Mouse (Mus musculus) midbrain, embryonic 11.5 days (tissue): ENCODE measurements around the gene Lnx1. TPM values are rescaled to one million over a fixed set of nuclear protein-coding genes. Genes with fewer than 3 reads are reported as not detected.

Experiments
- ATAC-seq: fragments of 200-750 bp; cut with Nextera tagmentation; 2 replicates; pipeline ENCODE4 v1.8.0; 2017; ENCODE audit warnings: moderate TSS enrichment, moderate library complexity; ENCODE audit not compliant: low FRiP score
- DNase-seq: peaks from one replicate; pipeline ENCODE4 v3.0.0; 2015; ENCODE audit warnings: low spot score; ENCODE audit errors: missing footprints
- H3K27ac ChIP-seq: fragments of 300-500 bp; sonication (generic); 2 replicates; pipeline ENCODE4 v1.5.1; 2014; ENCODE audit warnings: low read depth, low read length
- H3K27me3 ChIP-seq: fragments of 300-500 bp; sonication (generic); 2 replicates; pipeline ENCODE4 v1.6.1; 2014; ENCODE audit warnings: mild to moderate bottlenecking, low read length, moderate library complexity, mixed read lengths; ENCODE audit not compliant: control insufficient read depth, insufficient read depth
- H3K36me3 ChIP-seq: fragments of 300-500 bp; sonication (generic); 2 replicates; pipeline ENCODE4 v1.6.1; 2014; ENCODE audit warnings: mild to moderate bottlenecking, low read length, moderate library complexity, mixed read lengths; ENCODE audit not compliant: control insufficient read depth, insufficient read depth
- H3K4me1 ChIP-seq: fragments of 300-500 bp; sonication (generic); 2 replicates; pipeline ENCODE4 v1.6.1; 2014; ENCODE audit warnings: low read length; ENCODE audit not compliant: control insufficient read depth, insufficient read depth
- H3K4me2 ChIP-seq: fragments of 300-500 bp; sonication (generic); 2 replicates; pipeline ENCODE4 v1.6.1; 2014; ENCODE audit warnings: mild to moderate bottlenecking, moderate library complexity
- H3K4me3 ChIP-seq: fragments of 300-500 bp; sonication (generic); 2 replicates; pipeline ENCODE4 v1.5.1; 2014; ENCODE audit warnings: low read depth, low read length
- H3K9ac ChIP-seq: fragments of 300-500 bp; sonication (generic); 2 replicates; pipeline ENCODE4 v1.6.1; 2014; ENCODE audit warnings: low read length
- H3K9me3 ChIP-seq: fragments of 300-500 bp; sonication (generic); 2 replicates; pipeline ENCODE4 v1.6.1; 2016; ENCODE audit warnings: low read length; ENCODE audit not compliant: control insufficient read depth
- WGBS: fragments of 180-500 bp; shearing (Covaris S2); extraction: QIAGEN DNeasy Blood & Tissue Kit; methylation state at CpG from one replicate; pipeline ENCODE4 v1.1.7; 2014; 5-methylcytosine and 5-hydroxymethylcytosine counted together
- polyA plus RNA-seq: library from polyadenylated mRNA; unstranded; fragments of >200 nt; fragmentation: Nextera tagmentation; extraction: Ambion mirVana; gene quantifications from 2 replicates; pipeline ENCODE4 v1.2.1, GENCODE M21; 2014

Lnx1 gene
- polyA plus RNA-seq, 1 experiment from 2014 or later: 0.74 TPM

DNA sequence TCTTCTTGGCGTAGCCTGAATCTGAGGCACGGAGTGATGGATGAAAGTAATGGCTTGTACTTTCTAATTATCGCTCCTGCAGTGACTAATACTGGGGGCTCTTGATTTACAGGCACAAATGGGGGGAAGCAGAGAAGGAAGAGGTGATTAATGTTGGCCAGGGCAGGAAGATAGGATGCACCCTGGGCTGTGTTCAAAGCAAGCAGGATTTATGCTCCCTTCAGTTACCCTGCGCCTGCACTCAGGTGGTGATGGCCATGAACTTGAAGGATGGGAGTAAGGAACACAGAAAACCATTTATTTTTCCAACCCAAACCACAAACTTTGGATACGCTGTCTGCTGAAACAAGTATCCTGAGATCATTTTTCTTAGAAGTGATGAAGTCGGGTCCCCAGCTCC lies 69.3 kb downstream of the Lnx1 start:
- Histone ChIP-seq H3K27me3 (no peaks in the 10 kb centered on the region), H3K9me3 (no peaks in the 10 kb centered on the region), H3K4me3 (no peak overlapping the region), H3K4me1 (no peaks in the 10 kb centered on the region), H3K36me3 (no peaks in the 10 kb centered on the region), H3K9ac (no peak overlapping the region), H3K4me2 (no peak overlapping the region), H3K27ac (no peak overlapping the region)
- DNase-seq (no peak), ATAC-seq (no peak)
- 90% methylated on average over 6 of the region's 6 CpGs for WGBS

DNA sequence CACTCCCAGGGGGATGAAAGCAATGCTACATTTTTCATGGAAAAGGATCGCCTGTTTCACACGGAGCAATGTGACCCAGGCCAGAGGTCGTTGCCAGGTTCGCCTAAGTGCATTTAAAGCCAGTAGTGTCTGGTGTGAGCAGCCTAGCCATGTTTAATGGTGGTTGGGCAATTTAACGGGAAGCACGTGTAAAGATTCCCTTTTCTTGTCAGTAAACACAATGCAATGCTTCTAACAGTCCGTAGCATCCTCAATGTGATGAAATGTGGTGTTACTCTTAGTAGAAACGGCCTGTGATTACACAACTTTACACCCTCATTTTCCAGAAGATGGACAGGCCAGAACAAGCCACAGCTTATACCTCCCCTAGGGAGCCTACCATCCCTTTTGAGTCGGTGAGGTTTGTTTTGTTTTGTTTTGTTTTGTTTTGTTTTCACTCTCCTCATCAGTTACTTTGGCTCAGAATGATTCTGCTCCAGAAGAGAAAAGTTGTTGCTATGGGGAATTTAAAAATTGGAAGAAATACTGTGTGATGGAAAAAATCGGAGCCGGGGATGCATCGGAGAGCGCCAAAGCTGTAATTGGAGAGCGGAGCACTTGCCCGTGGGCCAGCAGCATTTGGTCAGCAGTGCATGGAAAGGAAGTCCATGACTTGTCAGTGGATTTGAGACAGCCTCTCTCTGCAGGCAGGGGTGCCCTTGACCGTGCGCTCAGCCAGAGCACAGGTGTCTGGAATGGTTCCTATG lies 70.2 kb downstream of the Lnx1 start:
- no peaks in the 10 kb centered on the region for H3K27me3 ChIP-seq
- no peak for ATAC-seq
- no peak overlapping the region for H3K27ac ChIP-seq
- no peaks in the 10 kb centered on the region for H3K36me3 ChIP-seq
- H3K4me3 ChIP-seq: no peak overlapping the region
- no peak overlapping the region for H3K4me2 ChIP-seq
- 65% methylated on average over 17 of the region's 17 CpGs for WGBS
- H3K9me3 ChIP-seq: no peaks in the 10 kb centered on the region
- no peaks in the 10 kb centered on the region for H3K4me1 ChIP-seq
- H3K9ac ChIP-seq: no peak overlapping the region
- no peak for DNase-seq

DNA sequence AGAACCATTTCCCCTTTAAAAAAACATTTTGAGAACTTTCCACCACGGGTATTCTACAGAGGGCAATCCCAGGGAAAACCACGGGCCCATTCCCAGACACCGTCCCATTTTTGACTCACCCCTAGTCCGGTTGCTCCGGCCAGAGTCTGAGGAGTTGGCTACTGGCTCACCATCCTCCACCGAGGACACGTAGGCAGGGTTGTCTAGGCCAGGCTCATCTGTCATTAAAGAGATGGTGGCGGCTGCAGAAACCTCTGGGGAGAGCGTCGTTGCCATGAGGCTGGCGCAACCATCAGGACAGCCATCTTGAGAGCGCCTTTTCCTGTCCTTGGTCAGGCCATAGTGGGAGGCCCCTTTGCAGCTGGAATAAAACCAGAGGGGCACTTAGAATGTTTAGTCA lies 74.7 kb downstream of the Lnx1 start:
- 95% methylated on average over 12 of the region's 12 CpGs for WGBS
- DNase-seq: no peak
- no peak overlapping the region for H3K9ac ChIP-seq
- no peak overlapping the region for H3K4me2 ChIP-seq
- no peaks in the 10 kb centered on the region for H3K4me1 ChIP-seq
- no peaks in the 10 kb centered on the region for H3K36me3 ChIP-seq
- H3K9me3 ChIP-seq: no peaks in the 10 kb centered on the region
- no peak overlapping the region for H3K27ac ChIP-seq
- no peak overlapping the region for H3K4me3 ChIP-seq
- no peak for ATAC-seq
- H3K27me3 ChIP-seq: no peaks in the 10 kb centered on the region

DNA sequence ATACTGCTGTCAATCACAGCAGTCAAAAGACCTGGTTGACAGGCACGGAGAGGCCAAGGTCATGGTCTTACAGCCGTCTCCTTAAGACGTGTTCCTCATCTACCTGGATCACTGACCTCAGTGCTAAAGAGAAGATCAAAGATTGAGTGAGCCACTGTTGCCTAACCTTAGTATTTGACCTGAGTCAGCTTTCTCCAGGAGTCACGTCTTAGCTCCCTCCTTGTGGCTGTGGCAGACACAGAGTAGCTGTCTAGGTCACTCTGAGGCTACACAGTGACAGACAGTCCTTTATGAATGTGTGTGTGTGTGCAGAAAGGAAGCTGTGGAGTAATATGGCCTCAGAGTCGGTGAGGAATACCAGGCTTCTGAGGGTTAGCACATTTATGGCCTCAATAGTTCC lies 78.3 kb downstream of the Lnx1 start:
- H3K27ac ChIP-seq: no peak overlapping the region
- H3K27me3 ChIP-seq: no peaks in the 10 kb centered on the region
- WGBS: 64% methylated on average over 5 of the region's 5 CpGs
- H3K9me3 ChIP-seq: no peaks in the 10 kb centered on the region
- H3K4me1 ChIP-seq: 0 out of 2 replicates have a peak, but pooled peaks cover 2% of the 10 kb centered on the region
- no peak overlapping the region for H3K9ac ChIP-seq
- no peaks in the 10 kb centered on the region for H3K36me3 ChIP-seq
- no peak overlapping the region for H3K4me2 ChIP-seq
- no peak for DNase-seq
- ATAC-seq: no peak
- no peak overlapping the region for H3K4me3 ChIP-seq

DNA sequence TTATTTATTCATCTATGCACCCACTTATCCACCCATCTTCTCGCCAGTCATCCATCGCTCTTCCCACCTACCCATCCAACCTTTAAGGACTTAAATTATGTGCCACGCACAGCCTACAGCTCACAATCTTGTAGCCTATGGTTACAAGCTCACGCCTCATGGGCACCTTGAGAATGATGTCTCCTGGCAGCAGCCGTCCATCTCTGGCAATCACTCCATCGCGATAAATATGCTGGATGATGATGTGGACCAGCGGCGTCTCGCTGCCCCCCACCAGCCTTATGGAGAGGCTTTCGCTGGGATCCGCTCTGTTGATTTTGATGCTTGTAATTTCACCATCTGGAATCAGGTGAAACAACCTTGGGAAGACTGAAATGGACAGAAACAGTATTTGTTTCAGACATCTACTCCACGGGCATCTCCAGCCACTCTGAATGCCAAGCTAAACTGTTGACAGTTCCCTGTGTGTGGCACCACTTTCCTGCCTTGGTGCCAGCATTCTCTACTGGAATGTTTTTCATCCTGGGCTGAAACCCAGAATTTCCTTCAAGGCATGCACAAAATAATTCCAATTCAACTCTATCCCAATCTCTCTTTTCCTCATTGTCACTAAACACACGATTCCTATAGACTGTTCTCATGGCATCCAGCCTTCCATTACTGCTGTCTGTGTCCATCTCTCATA lies 79.3 kb downstream of the Lnx1 start:
- Histone ChIP-seq H3K9me3 (no peaks in the 10 kb centered on the region), H3K9ac (no peak overlapping the region), H3K4me1 (0 out of 2 replicates have a peak, but pooled peaks cover 2% of the 10 kb centered on the region), H3K27me3 (no peaks in the 10 kb centered on the region), H3K36me3 (no peaks in the 10 kb centered on the region), H3K27ac (no peak overlapping the region), H3K4me3 (no peak overlapping the region), H3K4me2 (no peak overlapping the region)
- no peak for DNase-seq
- ATAC-seq: no peak
- 92% methylated on average over 14 of the region's 14 CpGs for WGBS

DNA sequence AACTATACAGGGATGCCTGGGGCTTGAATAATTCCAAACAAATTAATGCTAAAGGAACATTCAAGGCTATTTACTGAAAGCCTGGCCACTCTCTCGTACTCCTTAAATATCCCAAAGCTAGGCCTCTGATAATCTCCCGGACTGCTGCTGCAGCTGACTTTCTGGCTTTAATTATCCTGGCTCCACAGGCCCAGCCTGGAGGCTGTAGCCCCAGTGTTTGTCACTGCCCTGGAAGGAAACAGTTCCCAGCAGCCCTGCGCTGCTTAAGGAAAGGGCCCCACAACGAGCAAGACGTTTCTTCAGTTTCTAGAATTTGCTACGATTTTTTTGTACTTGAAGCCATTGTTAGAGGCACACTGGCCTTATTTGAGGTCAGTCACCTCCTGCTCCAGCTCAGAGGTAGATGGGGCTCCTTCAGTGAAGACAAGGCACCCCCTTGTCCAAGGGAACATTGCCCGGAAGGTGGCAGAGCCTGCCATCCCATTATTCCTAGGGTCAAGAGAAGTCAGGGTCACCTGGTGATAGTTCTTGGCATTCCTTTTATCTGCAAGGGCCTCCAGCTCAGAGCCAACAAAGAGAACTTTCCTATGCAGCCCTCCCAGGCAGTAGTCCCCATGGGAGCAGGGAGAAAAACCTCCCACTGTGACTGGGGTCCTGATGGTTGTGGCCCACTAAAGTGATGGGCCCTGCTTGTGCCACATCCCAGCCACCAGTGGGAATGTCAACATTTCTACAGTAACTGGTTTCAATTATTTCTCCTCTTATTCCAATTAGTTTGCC lies 80.8 kb downstream of the Lnx1 start:
- Histone ChIP-seq H3K9me3 (no peaks in the 10 kb centered on the region), H3K27ac (no peak overlapping the region), H3K4me2 (no peak overlapping the region), H3K4me1 (0 out of 2 replicates have a peak, but pooled peaks cover 2% of the 10 kb centered on the region), H3K27me3 (no peaks in the 10 kb centered on the region), H3K9ac (no peak overlapping the region), H3K36me3 (no peaks in the 10 kb centered on the region), H3K4me3 (no peak overlapping the region)
- DNase-seq (no peak), ATAC-seq (no peak)
- WGBS: 53% methylated on average over 7 of the region's 7 CpGs

DNA sequence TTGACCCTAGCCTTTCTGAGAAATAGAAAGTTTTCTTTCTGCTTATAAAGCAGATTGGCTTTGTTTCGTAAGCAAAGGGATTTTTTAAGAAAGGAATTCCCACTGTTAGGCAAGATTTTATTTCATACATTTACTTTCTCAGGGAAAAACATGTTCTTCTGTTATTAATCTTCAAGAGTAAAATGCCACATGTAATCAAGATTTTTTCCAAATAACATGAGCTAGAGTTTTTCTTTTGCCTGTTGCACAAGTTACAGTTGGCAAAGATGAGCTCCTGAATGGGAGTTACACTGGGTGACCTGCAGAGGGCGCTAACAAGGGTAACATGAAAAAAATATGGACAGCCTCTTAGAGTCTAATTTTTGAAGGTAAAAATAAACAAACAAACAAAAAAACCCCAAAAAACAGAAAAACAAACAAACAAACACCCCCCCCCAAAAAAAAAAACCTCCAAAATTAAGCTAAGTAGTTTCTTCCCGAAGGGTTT lies 84.1 kb downstream of the Lnx1 start:
- Histone ChIP-seq H3K27ac (no peak overlapping the region), H3K9me3 (no peaks in the 10 kb centered on the region), H3K27me3 (no peaks in the 10 kb centered on the region), H3K4me2 (no peak overlapping the region), H3K4me3 (no peak overlapping the region), H3K9ac (no peak overlapping the region), H3K36me3 (no peaks in the 10 kb centered on the region), H3K4me1 (0 out of 2 replicates have a peak, but pooled peaks cover 2% of the 10 kb centered on the region)
- no peak for DNase-seq
- ATAC-seq: no peak
- WGBS: 71% methylated on average over 3 of the region's 3 CpGs

DNA sequence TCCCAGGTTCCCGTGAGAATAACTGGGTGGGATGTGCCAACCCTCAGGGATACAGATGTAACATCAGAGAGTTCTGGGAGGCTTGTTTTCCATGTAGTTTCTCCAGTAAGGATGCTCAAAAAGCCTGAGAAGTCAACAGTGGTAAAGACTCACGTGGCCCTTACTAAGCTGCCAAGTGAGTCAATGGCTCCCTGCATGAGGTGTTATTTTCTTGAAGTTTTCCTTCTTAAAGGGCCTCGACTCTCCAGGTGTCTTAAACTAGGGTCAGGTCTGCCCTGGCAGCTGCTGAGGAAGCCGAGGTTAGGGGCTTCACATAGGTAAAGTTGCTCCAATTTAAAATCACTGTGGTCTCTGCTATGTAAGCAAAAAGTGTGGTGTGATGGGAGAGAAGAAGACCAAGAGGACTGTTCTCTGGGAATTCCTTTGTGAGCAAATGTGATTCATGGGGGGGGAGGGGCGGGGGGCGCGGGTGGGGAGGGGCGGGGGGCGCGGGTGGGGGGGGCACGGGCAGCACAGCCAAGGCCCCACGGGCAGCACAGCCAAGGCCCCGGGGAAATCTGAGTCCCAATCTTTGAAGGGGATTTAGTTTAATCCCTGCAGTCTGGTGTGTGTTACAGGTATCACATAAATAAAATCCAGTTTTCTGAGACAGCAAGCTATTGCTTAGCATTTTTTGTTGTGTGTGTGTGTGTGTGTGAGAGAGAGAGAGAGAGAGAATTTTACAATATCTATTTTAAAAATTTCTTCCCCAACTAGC lies 84.7 kb downstream of the Lnx1 start:
- Histone ChIP-seq H3K9me3 (no peaks in the 10 kb centered on the region), H3K27ac (no peak overlapping the region), H3K27me3 (no peaks in the 10 kb centered on the region), H3K36me3 (no peaks in the 10 kb centered on the region), H3K9ac (no peak overlapping the region), H3K4me1 (0 out of 2 replicates have a peak, but pooled peaks cover 2% of the 10 kb centered on the region), H3K4me2 (no peak overlapping the region), H3K4me3 (no peak overlapping the region)
- DNase-seq (no peak), ATAC-seq (no peak)
- WGBS: 46% methylated on average over 12 of the region's 13 CpGs
